In genomic region chr7:44350957-44351711, GRCm38 (mm10) we compare ENCODE assay signal across 8 mouse cellular contexts. TPM values are rescaled to one million over a fixed set of nuclear protein-coding genes. Genes with fewer than 3 reads are reported as not detected.
DNase-seq lines count a peak whose midpoint lies in the region; ATAC-seq lines count a peak whose summit lies in the region.

No protein-coding gene starts in this region.

- H3K9me3 ChIP-seq in limb, embryonic 13.5 days, result no peaks in the 10 kb centered on the region
- H3K9me3 ChIP-seq in midbrain, embryonic 15.5 days, result no peaks in the 10 kb centered on the region

- peak overlapping the region; percentile 30 for H3K4me3 ChIP-seq in limb, embryonic 13.5 days
- no peak overlapping the region for H3K4me3 ChIP-seq in midbrain, embryonic 15.5 days

- WGBS in limb, embryonic 13.5 days, result 3% methylated on average over 25 of the region's 25 CpGs
- WGBS in midbrain, embryonic 15.5 days, result 4% methylated on average over 25 of the region's 25 CpGs

- no peaks in the 10 kb centered on the region for H3K36me3 ChIP-seq in limb, embryonic 13.5 days
- H3K36me3 ChIP-seq in midbrain, embryonic 15.5 days (replicated peaks), result peaks cover 18% of the 10 kb centered on the region

- peak; percentile 39 for ATAC-seq in limb, embryonic 13.5 days (ENCODE audit: low FRiP score, low read depth)
- ATAC-seq in midbrain, embryonic 15.5 days (replicated peaks), result peak; percentile 59

- peak; percentile 87 for DNase-seq in 3T3-L1 (ENCODE audit: low read depth, low spot score)
- DNase-seq in adrenal gland, postnatal 10 days, result peak; percentile 87
- DNase-seq in embryo, embryonic 9.5 days (ENCODE audit: extremely low spot score), result peak; percentile 88
- peak; percentile 75 to 84 for DNase-seq in heart, adult 18-20 months
- DNase-seq in kidney, adult 18-20 months, result peak; percentile 80
- DNase-seq in spleen, adult 18-20 months, result peak; percentile 40 to 70

- peak overlapping the region; percentile 58 for H3K4me2 ChIP-seq in limb, embryonic 13.5 days (replicated peaks)
- peak overlapping the region; percentile 25 for H3K4me2 ChIP-seq in midbrain, embryonic 15.5 days

- H3K9ac ChIP-seq in limb, embryonic 13.5 days, result peak overlapping the region; percentile 48
- peak overlapping the region; percentile 23; the same call in 1 of the 2 replicates for H3K9ac ChIP-seq in midbrain, embryonic 15.5 days

- 0 out of 2 replicates have a peak overlapping the region, but pooled peaks have one; percentile 10 for H3K27ac ChIP-seq in limb, embryonic 13.5 days
- H3K27ac ChIP-seq in midbrain, embryonic 15.5 days, result peak overlapping the region; percentile 45; the same call in 1 of the 2 replicates

- peaks cover 40% of the 10 kb centered on the region for H3K4me1 ChIP-seq in limb, embryonic 13.5 days
- peaks cover 30% of the 10 kb centered on the region for H3K4me1 ChIP-seq in midbrain, embryonic 15.5 days

- peaks cover 98% of the 10 kb centered on the region for H3K27me3 ChIP-seq in limb, embryonic 13.5 days
- peaks cover 32% of the 10 kb centered on the region for H3K27me3 ChIP-seq in midbrain, embryonic 15.5 days (replicated peaks)

RNA-seq across cellular contexts. Expression of gene Syt3, which starts 32.8 kb away (rescaled TPM):
- total RNA-seq in adrenal gland, postnatal 10 days (2021), result 1 to 10 TPM; 2.5 to 4.2 TPM
- 1 to 10 TPM; 2.3 to 2.9 TPM for total RNA-seq in heart, adult 18-20 months (2021)
- polyA plus RNA-seq in limb, embryonic 13.5 days (2015; fragmentation: Nextera tagmentation; extraction: Ambion mirVana), result 3.5 and 4.0 TPM in 2 replicates
- polyA plus RNA-seq in midbrain, embryonic 15.5 days (2015; fragmentation: Nextera tagmentation; extraction: Ambion mirVana), result 56.3 and 57.2 TPM in 2 replicates

RNA-seq across cellular contexts. Expression of gene 1700008O03Rik, which starts 34.5 kb away (rescaled TPM):
- total RNA-seq in adrenal gland, postnatal 10 days (2021), result 1 to 10 TPM in 1 of 2 experiments, under 1 TPM in 1; 0.57 to 1.4 TPM
- under 1 TPM; 0.30 to 0.31 TPM for total RNA-seq in heart, adult 18-20 months (2021)
- polyA plus RNA-seq in limb, embryonic 13.5 days (2015; fragmentation: Nextera tagmentation; extraction: Ambion mirVana), result 1.1 TPM in 2 replicates
- 2.1 and 2.6 TPM in 2 replicates for polyA plus RNA-seq in midbrain, embryonic 15.5 days (2015; fragmentation: Nextera tagmentation; extraction: Ambion mirVana)

RNA-seq across cellular contexts. Expression of gene Shank1, which starts 41.1 kb away (rescaled TPM):
- total RNA-seq in adrenal gland, postnatal 10 days (2021), result 1 to 10 TPM; 4.3 to 6.3 TPM
- total RNA-seq in heart, adult 18-20 months (2021), result 1 to 10 TPM; 2.1 to 2.7 TPM
- polyA plus RNA-seq in limb, embryonic 13.5 days (2015; fragmentation: Nextera tagmentation; extraction: Ambion mirVana), result 3.1 and 3.3 TPM in 2 replicates
- 39.8 and 46.5 TPM in 2 replicates for polyA plus RNA-seq in midbrain, embryonic 15.5 days (2015; fragmentation: Nextera tagmentation; extraction: Ambion mirVana)

RNA-seq across cellular contexts. Expression of gene Clec11a, which starts 44.4 kb away (rescaled TPM):
- total RNA-seq in adrenal gland, postnatal 10 days (2021), result 1 to 10 TPM; 4.2 to 5.4 TPM
- total RNA-seq in heart, adult 18-20 months (2021), result under 1 TPM; 0.69 to 0.87 TPM
- polyA plus RNA-seq in limb, embryonic 13.5 days (2015; fragmentation: Nextera tagmentation; extraction: Ambion mirVana), result 5.6 and 6.3 TPM in 2 replicates
- 3.6 and 3.9 TPM in 2 replicates for polyA plus RNA-seq in midbrain, embryonic 15.5 days (2015; fragmentation: Nextera tagmentation; extraction: Ambion mirVana)
